Mouse (Mus musculus): ENCODE results near the gene Morn3. TPM values are rescaled to one million over a fixed set of nuclear protein-coding genes. Genes with fewer than 3 reads are reported as not detected.

The Morn3 gene
- total and polyA plus RNA-seq, 3 experiments = not detected

DNA sequence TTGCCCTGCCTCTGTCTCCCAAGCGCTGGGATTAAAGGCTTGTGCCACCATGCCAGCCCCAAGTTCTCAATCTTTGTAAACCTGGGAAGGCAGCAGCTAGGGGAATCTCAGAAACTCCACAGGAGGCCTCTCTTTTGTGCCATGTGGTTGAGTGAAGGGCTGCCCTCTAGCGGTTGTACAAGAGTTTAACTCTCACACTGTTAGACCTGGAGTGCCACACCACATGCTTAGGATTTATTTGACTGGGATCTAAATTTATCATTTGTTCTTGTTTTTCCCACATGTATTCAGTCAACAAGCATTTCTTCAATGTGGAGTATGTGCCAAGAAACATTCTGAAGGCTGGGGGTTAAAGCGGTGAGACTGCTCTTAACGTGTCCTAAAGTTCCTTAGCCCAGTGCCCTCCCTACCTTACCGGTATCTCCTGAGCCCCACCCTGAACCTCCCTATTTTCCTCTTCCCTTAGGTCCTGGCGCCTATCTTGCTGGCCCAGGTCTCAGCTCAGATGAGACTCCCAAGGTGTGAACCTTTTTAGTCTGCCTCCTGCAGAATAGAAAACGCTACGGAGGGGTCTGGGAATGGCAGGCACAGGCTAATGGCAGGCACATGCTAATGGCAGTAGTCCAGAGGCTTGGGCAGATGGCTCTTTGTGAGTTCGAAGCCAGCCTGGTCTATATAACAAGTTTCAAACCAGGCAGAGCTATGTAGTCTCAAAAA lies 33.1 kb downstream of the Morn3 start:
- Histone ChIP-seq H3K36me3 (replicated peaks) (peaks cover 20% of the 10 kb centered on the region), H3K27me3 (ENCODE audit: insufficient read depth, low read length) (peaks cover 14% of the 10 kb centered on the region), H3K9me3 (replicated peaks) (no peaks in the 10 kb centered on the region), H3K4me3 (ENCODE audit: low read depth, low read length) (no peak overlapping the region), H3K4me1 (ENCODE audit: insufficient read depth, low read depth, low read length) (peaks cover 37% of the 10 kb centered on the region)
- ATAC-seq (ENCODE audit: extremely low read depth, insufficient number of reproducible peaks, low FRiP score, poor library complexity, severe bottlenecking) = no peak
- DNase-seq (ENCODE audit: low spot score) = peak; percentile 60
- no peak for TF ChIP-seq GATA1 (IDR thresholded peaks at IDR 0.05; ENCODE audit: borderline replicate concordance, low read length)
- no peak for TF ChIP-seq TAL1 (conservative IDR thresholded peaks at IDR 0.05; ENCODE audit: low read depth, low read length)
- no peak for TF ChIP-seq POLR2AphosphoS5 (IDR thresholded peaks at IDR 0.05; ENCODE audit: insufficient replicate concordance, low read depth, low read length)
- peak; percentile 46 for TF ChIP-seq CTCF (IDR thresholded peaks at IDR 0.05; ENCODE audit: low read depth, low read length)

GRCm38 (mm10) chr5:123011705-123012104 lies 35.1 kb downstream of the Morn3 start:
- no peak for TF ChIP-seq CTCF (IDR thresholded peaks at IDR 0.05; ENCODE audit: low read depth, low read length)
- TF ChIP-seq TAL1 (conservative IDR thresholded peaks at IDR 0.05; ENCODE audit: low read depth, low read length) = no peak
- no peak for TF ChIP-seq POLR2AphosphoS5 (IDR thresholded peaks at IDR 0.05; ENCODE audit: insufficient replicate concordance, low read depth, low read length)
- no peak for TF ChIP-seq GATA2 (IDR thresholded peaks at IDR 0.05; ENCODE audit: borderline replicate concordance, low read depth, low read length)
- no peak for TF ChIP-seq GATA1 (IDR thresholded peaks at IDR 0.05; ENCODE audit: borderline replicate concordance, low read length)
- peaks cover 34% of the 10 kb centered on the region for H3K27me3 ChIP-seq (ENCODE audit: insufficient read depth, low read length)
- DNase-seq (ENCODE audit: low spot score) (no peak), ATAC-seq (ENCODE audit: extremely low read depth, insufficient number of reproducible peaks, low FRiP score, poor library complexity, severe bottlenecking) (no peak)
- H3K4me3 ChIP-seq (ENCODE audit: low read depth, low read length) = no peak overlapping the region
- H3K36me3 ChIP-seq (replicated peaks) = no peaks in the 10 kb centered on the region
- no peaks in the 10 kb centered on the region for H3K9me3 ChIP-seq (replicated peaks)
- peaks cover 26% of the 10 kb centered on the region for H3K4me1 ChIP-seq (ENCODE audit: insufficient read depth, low read depth, low read length)

DNA sequence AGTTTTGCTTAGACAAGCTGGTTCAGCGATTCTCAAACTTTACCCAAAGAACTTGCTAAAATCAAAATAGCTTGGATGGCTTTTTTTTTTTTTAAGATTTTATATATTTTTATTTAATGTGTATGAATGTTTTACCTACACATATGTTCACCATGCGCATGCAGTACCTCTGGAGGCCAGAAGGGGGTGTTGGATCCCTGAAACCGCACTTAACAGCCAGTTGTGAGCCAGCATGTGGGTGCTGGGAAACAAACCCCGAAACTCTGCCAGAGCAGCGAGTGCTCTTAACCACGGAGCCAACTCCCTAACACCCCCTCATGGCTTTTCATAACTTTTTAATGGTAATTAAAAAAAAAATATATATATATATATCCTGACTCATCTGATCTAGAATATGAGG lies 36.0 kb downstream of the Morn3 start:
- Histone ChIP-seq H3K36me3 (replicated peaks) (no peaks in the 10 kb centered on the region), H3K9me3 (replicated peaks) (no peaks in the 10 kb centered on the region), H3K27me3 (ENCODE audit: insufficient read depth, low read length) (peaks cover 41% of the 10 kb centered on the region), H3K4me3 (ENCODE audit: low read depth, low read length) (no peak overlapping the region), H3K4me1 (ENCODE audit: insufficient read depth, low read depth, low read length) (peaks cover 25% of the 10 kb centered on the region)
- ATAC-seq (ENCODE audit: extremely low read depth, insufficient number of reproducible peaks, low FRiP score, poor library complexity, severe bottlenecking) = no peak
- no peak for TF ChIP-seq GATA1 (IDR thresholded peaks at IDR 0.05; ENCODE audit: borderline replicate concordance, low read length)
- TF ChIP-seq POLR2AphosphoS5 (IDR thresholded peaks at IDR 0.05; ENCODE audit: insufficient replicate concordance, low read depth, low read length) = no peak
- no peak for TF ChIP-seq CTCF (IDR thresholded peaks at IDR 0.05; ENCODE audit: low read depth, low read length)
- DNase-seq (ENCODE audit: low spot score) = no peak

DNA sequence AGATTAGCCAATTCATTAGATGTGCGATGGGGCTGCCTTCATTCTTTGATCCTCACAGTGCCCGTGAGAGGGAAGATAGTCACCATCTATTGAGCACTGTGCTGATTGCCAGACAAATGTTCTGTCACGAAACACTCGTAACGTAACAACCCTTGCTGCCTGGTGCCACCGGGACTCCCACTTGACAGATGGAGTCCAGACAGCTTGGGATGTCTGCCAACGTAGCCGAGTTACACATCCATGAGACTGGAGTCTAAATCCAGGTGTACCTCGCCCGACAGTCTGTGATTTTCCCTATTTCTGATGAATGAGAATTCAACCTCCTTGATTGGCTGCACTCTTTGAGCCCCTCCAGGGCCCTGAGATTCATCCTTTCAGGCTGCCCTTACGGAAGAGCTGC lies 36.9 kb downstream of the Morn3 start:
- Histone ChIP-seq H3K4me3 (ENCODE audit: low read depth, low read length) (no peak overlapping the region), H3K4me1 (ENCODE audit: insufficient read depth, low read depth, low read length) (peaks cover 27% of the 10 kb centered on the region), H3K27me3 (ENCODE audit: insufficient read depth, low read length) (peaks cover 50% of the 10 kb centered on the region), H3K36me3 (replicated peaks) (no peaks in the 10 kb centered on the region), H3K9me3 (replicated peaks) (no peaks in the 10 kb centered on the region)
- ATAC-seq (ENCODE audit: extremely low read depth, insufficient number of reproducible peaks, low FRiP score, poor library complexity, severe bottlenecking) = no peak
- no peak for DNase-seq (ENCODE audit: low spot score)
- TF ChIP-seq TAL1 (conservative IDR thresholded peaks at IDR 0.05; ENCODE audit: low read depth, low read length) = no peak
- no peak for TF ChIP-seq GATA1 (IDR thresholded peaks at IDR 0.05; ENCODE audit: borderline replicate concordance, low read length)
- TF ChIP-seq POLR2AphosphoS5 (IDR thresholded peaks at IDR 0.05; ENCODE audit: insufficient replicate concordance, low read depth, low read length) = no peak
- TF ChIP-seq GATA2 (IDR thresholded peaks at IDR 0.05; ENCODE audit: borderline replicate concordance, low read depth, low read length) = no peak
- TF ChIP-seq CTCF (IDR thresholded peaks at IDR 0.05; ENCODE audit: low read depth, low read length) = no peak

- peaks cover 53% of the 10 kb centered on the region for H3K27me3 ChIP-seq (ENCODE audit: insufficient read depth, low read length)
- TF ChIP-seq CTCF (IDR thresholded peaks at IDR 0.05; ENCODE audit: low read depth, low read length) (no peak), POLR2AphosphoS5 (IDR thresholded peaks at IDR 0.05; ENCODE audit: insufficient replicate concordance, low read depth, low read length) (no peak), TAL1 (conservative IDR thresholded peaks at IDR 0.05; ENCODE audit: low read depth, low read length) (no peak), GATA2 (IDR thresholded peaks at IDR 0.05; ENCODE audit: borderline replicate concordance, low read depth, low read length) (no peak), GATA1 (IDR thresholded peaks at IDR 0.05; ENCODE audit: borderline replicate concordance, low read length) (no peak)
- no peaks in the 10 kb centered on the region for H3K36me3 ChIP-seq (replicated peaks)
- H3K9me3 ChIP-seq (replicated peaks) = no peaks in the 10 kb centered on the region
- ATAC-seq (ENCODE audit: extremely low read depth, insufficient number of reproducible peaks, low FRiP score, poor library complexity, severe bottlenecking) = no peak
- peaks cover 21% of the 10 kb centered on the region for H3K4me1 ChIP-seq (ENCODE audit: insufficient read depth, low read depth, low read length)
- no peak for DNase-seq (ENCODE audit: low spot score)
- H3K4me3 ChIP-seq (ENCODE audit: low read depth, low read length) = no peak overlapping the region
Measured at GRCm38 (mm10) chr5:123008877-123009493, 37.8 kb downstream of the Morn3 start.

GRCm38 (mm10) chr5:123005716-123006592 lies 40.9 kb downstream of the Morn3 start:
- no peaks in the 10 kb centered on the region for H3K9me3 ChIP-seq (replicated peaks)
- peaks cover 68% of the 10 kb centered on the region for H3K27me3 ChIP-seq (ENCODE audit: insufficient read depth, low read length)
- peaks cover 20% of the 10 kb centered on the region for H3K4me1 ChIP-seq (ENCODE audit: insufficient read depth, low read depth, low read length)
- ATAC-seq (ENCODE audit: extremely low read depth, insufficient number of reproducible peaks, low FRiP score, poor library complexity, severe bottlenecking) = no peak
- no peak overlapping the region for H3K4me3 ChIP-seq (ENCODE audit: low read depth, low read length)
- no peak for DNase-seq (ENCODE audit: low spot score)
- TF ChIP-seq POLR2AphosphoS5 (IDR thresholded peaks at IDR 0.05; ENCODE audit: insufficient replicate concordance, low read depth, low read length) = no peak
- TF ChIP-seq TAL1 (conservative IDR thresholded peaks at IDR 0.05; ENCODE audit: low read depth, low read length) = 0 out of 2 replicates have a peak, but pooled peaks have one; percentile 6
- no peaks in the 10 kb centered on the region for H3K36me3 ChIP-seq (replicated peaks)

Data from G1E (cell line).